Mouse (Mus musculus) brain, embryonic 18.5 days (tissue): Measurements from ENCODE around the gene Notch4.

ENCODE experiments used
- DNase-seq: peaks from one replicate; pipeline ENCODE4 v3.0.0-alpha.2; 2012; ENCODE audit warnings: low read depth, low spot score

Gene Notch4

DNA sequence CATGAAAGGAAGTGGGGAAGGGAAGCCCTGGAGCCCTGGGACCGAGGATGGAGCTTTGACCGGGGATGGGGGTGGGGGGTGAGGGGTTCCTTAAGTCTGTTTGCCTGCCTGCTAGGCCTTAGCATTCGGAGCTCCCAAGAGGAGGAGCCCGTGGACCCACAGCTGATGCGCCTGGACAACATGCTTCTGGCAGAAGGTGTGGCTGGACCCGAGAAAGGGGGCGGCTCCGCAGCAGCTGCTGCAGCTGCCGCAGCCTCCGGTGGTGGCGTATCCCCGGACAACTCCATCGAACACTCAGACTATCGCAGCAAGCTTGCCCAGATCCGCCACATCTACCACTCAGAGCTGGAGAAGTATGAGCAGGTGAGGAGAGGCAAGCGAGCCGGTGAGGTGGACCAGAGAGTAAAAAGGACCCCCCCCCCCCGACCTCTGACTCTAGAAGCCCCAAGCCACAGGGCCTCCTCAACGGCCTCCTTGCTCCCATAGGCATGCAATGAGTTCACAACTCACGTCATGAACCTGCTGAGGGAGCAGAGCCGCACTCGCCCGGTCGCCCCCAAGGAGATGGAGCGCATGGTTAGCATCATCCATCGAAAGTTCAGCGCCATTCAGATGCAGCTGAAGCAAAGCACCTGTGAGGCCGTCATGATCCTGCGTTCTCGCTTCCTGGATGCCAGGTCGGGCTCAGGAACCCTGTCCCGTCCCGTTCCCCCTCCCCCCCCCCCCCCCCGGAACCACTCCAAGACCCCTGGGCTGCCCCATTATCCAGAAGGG lies 29.9 kb downstream of the Notch4 start:
- no peak for DNase-seq

DNA sequence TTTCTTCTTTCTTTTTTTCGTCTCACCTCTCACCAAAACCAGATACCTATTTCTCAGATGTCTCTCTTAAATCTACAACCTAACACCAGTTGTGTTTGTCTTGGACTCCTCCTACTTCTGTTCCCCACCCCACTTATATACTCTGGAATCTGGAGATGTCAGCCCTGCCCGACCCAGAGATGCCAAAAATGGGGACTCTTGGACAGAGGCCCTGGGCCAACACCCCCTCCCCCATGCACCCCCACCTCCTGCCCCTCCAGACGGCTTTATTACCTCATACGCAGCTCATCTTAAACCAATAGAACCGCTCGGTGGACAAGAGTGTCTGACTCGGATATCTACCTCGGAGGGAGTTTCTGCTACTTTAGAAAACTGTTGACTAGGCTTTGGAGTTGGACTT lies 32.0 kb downstream of the Notch4 start:
- DNase-seq = no peak

DNA sequence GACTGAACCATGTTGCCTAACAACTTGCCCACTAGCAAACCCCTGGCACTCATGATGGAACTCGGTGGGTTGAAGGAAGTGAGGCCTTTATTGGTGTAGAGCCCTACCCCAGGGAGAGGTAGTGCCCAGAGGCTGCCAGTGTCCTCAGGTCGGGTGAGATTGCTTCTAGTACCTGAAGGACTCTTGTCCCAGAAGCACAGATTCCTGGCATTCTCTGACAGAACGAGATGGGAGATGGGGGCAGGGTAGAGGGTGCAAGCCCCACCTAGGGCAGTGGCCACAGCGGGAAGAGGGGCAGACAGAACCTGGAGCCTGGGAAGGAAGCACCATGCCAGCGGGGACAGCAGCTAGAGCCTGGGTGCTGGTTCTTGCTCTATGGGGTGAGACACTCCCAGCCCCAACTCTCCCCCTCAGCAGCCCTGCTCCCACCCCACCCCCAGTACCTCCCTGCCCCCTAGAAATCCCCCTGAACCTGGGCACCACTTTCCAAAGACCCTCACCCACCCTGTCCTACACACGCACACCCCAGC lies 33.6 kb downstream of the Notch4 start, which contains the start of gene Ager:
Gene Ager, plus strand, starts transcription at position 297 of the 530 bp plus-strand sequence.
- DNase-seq = no peak

DNA sequence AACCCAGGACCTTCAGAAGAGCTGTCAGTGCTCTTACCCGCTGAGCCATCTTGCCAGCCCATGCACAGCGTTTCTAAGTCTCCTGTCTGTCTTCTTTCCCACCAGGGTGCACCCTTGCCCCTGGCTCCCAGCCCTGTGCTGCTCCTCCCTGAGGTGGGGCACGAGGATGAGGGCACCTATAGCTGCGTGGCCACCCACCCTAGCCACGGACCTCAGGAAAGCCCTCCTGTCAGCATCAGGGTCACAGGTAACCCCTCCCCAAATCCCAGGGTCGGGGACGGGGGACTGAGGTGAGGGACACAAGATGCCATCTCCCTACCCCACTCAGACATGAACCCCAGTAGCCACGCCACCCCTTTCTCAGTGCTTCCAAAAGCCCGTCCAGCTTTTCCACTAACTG lies 35.8 kb downstream of the Notch4 start:
- DNase-seq = no peak

- no peak for DNase-seq
These were observed 37.7 kb downstream of the Notch4 start for GRCm38 (mm10) chr17:34601796-34602195.

DNA sequence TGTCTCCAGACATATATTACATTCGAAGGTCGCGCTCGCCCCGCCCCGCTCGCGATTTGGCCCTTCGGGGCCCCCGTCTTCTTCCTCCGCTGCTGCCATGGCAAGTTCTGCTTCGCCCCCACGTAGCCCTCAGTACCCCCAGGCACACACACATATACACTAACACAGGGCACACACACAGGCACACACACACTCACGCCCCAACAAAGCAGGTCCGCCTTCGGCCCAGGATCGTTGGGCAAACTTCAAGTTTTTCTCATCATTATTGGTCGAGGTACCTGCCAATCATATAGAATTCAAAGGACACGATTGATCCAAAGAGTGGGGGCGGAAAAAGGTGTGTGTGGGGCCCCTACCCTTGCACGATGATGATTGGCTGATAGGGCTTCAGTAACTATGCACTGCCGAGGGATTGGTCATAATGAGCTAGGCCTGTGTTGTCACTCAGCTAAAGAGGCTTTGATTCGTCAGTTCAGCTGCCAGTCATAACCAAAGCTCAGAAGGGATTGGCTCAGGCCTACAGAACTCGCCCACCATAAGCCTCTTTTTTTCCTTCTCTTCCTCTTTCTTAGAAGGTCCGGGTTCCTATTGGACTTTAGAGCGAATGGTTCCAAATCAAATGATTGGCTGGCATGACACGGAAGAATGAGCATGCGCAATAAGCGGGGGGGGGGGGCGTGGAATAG lies 39.5 kb downstream of the Notch4 start, which contains the start of gene Rnf5:
Gene Rnf5, minus strand, starts transcription at position 316 of the 686 bp plus-strand sequence.
- peak; percentile 100 for DNase-seq

GRCm38 (mm10) chr17:34604061-34604508 lies 40.0 kb downstream of the Notch4 start, which contains the start of gene Agpat1:
Agpat1 (plus strand) TSS chr17:34604262.
- DNase-seq = no peak

DNA sequence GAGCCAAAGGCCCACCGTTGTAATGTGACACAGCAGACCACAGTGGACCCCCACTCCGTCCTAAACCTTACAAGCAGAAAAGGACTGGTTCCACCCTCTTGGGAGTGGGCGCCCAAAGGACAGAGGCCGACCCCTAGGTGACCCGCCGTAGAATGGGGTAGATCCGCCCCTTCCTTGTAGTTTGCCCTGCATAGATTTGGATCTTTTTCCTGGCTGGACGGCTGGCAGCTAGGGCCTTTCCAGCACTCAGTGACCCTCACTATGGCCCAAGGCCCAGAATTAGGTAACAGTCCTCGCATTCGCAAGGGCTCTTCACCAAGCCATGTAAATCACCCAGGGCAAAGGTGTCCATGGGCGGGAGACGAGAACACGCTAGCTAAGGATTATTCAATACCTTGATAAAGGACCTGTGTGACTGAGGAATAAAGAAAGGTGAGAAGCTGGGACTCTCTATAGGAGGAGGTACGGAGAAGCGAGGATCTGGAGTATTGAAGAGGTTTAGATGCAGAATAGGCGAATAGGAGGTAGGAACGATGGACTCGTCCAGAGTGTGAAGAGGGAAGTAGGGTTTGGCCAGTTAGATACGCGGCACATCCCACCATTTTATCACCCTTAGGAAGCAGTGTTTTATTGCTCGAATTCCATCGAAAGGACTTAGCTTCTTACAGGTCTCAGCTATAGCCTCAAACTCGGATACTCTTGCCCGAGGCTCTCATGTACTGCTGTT lies 40.6 kb downstream of the Notch4 start:
- DNase-seq = no peak

DNA sequence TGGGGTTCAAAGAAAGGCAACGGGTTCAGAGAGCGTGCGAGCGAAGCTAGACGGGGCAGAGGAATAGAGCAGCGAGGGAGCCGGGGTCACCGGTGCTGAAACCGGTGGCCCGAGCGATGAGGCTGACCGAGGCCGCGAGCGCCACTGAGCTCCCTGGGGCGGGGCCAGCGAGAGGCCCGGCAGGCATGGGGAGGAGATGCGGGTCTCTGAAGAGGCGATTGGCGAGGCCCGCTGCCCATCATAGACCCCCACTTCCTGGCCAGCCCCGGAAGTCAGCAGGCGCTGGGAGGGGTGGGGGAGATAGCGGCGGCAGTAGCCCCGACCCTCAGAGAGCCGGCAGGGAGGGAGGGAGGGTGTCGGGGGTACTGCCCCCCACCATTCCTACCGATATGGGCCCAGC lies 41.5 kb downstream of the Notch4 start:
- DNase-seq = peak; percentile 92

DNA sequence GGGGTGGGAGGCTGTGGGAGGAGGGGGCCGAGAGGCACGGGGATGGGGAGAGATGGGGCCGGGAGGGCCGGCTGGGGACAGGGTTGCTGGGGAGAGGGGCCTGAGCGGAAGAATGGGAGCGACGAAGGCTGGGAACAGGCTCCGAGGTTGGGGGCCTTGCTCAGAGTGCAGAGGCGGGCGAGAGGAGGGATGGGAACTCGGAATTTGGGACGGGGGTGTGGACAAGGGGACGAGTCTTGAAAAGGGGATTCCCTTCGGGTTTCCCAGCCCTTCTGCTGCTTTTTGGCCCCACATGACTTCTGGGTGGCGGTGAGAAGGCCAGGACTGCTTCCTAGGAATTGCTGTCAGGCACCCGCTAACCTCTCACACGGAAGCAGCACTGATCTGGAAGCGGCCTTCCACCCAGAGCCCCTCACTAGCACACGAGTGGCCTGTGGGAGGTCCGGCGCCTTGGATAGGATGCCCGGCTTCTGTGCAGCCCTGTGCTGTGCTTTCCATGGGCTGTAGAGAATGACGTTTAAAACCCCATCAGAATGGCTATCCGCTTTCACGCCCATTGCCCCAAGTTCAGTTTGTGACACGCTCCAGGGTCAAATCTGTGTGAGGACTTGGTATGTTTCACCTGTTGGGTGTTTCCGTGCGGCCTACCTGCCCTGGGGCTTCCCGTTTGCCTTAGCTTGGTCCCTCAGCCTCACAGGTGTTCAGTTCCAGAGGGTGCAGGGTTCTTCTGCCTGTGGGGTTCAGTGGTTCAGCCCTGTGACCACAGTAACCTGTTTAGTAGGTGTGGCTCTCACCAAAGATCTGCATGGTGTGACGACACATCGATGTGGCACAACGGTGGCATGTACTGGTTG lies 42.3 kb downstream of the Notch4 start:
- DNase-seq = no peak

DNA sequence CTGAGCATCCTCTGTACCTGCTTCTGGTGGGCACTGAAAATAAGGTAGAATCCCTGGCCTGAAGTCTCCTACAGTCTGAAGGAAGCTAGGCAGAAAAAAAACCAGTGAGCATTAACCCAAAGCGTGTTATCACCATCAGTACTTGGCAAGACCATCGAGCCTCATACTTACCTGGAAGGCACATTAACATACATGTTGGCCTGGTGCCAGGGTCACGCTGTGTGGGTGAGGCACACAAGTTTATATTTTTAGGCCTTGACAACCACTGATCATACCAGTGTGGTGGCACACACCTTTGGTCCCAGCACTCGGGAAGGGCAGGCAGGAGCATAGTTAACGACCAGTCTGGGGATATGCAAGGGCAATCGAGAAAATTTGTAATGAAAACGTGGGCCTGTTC lies 43.9 kb downstream of the Notch4 start:
- no peak for DNase-seq

DNA sequence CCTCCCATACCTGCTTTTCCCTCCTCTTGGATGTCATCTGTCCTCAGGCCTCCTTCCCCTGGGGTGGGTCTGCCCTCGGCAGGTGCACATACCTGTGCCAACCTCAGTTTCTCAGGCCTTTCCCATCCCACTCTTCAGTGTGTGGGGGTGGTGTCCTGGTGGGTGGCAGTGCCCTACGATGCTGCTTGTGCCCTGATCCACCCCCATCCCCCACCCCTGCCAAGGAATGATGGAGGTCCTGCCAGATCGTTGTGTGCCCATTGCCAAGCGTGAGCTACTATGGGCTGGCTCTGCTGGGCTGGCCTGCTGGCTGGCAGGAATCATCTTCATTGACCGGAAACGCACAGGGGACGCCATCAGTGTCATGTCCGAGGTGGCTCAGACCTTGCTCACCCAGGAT lies 47.0 kb downstream of the Notch4 start:
- no peak for DNase-seq

DNA sequence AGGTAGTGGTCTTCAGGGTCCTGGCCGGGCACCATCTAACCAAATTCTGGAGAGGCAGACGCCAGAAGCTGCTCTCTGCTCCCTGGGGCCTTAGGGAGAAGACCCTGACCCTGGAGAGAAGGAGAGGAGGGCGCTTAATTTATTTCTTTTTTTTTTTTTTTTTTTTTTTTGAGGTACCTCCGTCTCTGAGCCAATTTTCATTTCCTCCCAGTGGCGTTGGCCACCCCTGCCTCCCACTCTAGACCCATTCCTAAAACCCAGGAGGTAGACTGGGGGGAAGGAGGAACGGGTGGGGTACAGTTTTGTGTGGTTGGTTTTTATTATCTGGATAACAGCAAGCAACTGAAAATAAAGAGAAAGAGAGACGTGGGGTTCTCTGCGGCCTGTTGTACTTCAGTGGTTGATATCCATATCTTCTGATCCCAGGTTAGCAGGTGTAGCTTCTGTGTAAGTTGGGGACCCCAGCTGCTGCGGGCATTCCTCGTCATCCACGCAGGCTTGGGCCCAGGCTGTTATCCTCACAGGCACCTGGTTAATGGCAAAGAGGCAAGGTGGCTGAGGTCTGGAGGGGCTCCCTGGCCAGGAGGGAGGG lies 49.1 kb downstream of the Notch4 start:
- no peak for DNase-seq

DNA sequence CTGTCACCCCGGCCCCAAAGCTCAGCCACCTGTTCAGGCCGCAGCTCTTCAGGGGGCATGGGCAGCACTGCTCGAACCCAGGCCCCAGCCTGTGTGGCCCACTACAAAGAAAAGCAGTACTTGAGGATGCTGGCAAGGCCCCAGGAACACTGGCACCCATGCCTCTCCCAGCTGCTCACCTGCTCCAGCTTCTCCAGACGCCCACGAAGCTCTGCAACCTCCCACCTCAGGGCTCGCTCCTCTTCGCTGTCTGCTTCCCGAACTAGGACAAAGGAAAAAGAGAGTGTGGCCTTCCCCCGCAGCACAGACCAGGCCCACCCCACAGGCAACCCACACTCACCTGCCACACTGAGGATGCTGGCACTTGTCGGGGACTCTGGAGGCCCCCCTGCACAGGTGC lies 49.8 kb downstream of the Notch4 start:
- DNase-seq = no peak

DNA sequence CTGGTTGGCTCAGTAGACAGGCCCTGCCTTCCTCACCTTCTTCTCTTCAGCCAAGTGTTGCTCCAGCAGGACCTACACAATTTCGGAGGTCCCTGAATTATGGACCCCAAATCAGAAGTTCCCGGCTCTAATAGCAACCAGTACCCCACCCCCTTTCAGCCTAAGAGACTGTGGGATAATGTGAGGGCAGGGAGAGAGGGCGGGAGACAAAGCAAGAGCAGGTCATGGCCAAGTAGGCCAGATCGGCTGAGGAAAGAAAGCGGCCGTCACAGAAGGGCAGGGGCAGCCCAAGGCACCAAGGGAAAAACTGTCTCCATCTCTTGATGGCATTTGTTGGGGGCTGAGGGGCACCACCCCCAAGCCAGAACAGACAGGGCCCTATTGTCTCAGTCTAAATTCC lies 51.8 kb downstream of the Notch4 start, which contains the start of gene Egfl8:
Gene Egfl8, minus strand, starts transcription at position 101 of the 400 bp plus-strand sequence.
- no peak for DNase-seq

DNA sequence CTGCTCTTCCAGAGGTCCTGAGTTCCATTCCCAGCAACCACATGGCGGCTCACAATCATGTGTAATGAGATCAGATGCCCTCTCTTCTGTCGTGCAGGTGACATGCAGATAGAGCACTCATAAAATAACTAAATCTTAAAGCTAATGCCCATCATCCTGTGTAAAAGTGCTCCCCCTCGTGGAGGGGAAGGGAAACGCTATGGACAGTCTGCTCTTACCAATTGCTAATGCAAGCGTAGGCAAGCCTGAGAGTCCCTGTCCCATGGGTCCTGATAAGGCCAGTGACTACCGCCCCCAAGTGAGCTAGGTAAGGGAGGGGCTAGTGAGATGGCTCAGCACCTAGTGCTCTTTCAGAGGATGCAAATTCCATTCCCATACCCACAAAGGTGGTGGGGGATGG lies 54.9 kb downstream of the Notch4 start:
- no peak for DNase-seq

DNA sequence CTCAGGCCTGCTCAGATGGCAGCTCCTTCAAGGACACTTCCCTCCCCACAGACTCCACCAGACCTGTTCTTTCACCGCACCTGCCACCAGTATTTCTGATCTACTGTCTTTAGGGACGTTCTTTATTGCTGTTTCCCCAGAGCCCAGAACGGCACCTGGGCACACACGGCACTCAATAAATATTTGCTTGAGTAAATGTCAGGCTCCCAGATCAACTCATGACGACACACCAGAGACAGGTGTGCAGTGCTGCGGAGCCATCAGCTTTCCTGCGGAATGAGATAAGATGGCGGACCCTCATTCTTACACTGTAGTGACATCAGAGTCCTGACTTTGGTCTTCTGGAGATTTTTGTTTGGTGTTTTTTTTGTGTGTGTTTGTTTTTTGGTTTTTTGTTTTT lies 56.9 kb downstream of the Notch4 start:
- no peak for DNase-seq

DNA sequence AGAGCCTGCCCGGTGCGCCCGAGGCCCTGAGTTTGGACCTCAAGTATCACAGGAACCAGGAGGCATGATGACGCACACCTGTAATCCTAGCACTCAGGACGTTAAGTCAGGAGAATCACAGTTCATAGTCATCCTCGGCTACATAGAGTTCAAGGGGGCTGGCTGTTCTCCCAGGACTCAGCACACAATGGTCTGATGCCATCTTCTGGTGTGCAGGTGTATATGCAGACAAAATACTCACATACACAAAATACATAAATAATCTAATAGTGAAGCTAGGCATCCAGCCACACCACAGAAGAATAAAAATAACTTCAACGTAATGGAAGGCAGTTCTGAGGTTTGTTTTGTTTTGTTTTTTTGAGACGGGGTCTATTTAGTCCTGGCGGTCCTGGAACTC lies 59.1 kb downstream of the Notch4 start:
- DNase-seq = no peak

GRCm38 (mm10) chr17:34624981-34625380 lies 60.9 kb downstream of the Notch4 start:
- no peak for DNase-seq

- no peak for DNase-seq
These were observed 62.1 kb downstream of the Notch4 start for GRCm38 (mm10) chr17:34626062-34626772.
